Mouse (Mus musculus) myocyte (in vitro differentiated cells): ENCODE results near the gene Degs1.
"Not testable (repeated sequence)": the region's sequence is repeated elsewhere in the genome, so short reads cannot be mapped to it uniquely, and the experiment has no call there.

Experiments used
- CEBPB ChIP-seq: IDR thresholded peaks from 2 replicates; pipeline ENCODE4 v1.6.1; 2011; ENCODE audit warnings: mild to moderate bottlenecking, moderate library complexity; ENCODE audit not compliant: poor library complexity, insufficient read depth, severe bottlenecking
- MAX ChIP-seq: IDR thresholded peaks from one replicate; pipeline ENCODE4 v1.6.1; 2011; ENCODE audit warnings: low read depth, mild to moderate bottlenecking, control low read depth
- POLR2A ChIP-seq: IDR thresholded peaks from one replicate; pipeline ENCODE4 v1.6.1; 2011; ENCODE audit warnings: low read depth, mild to moderate bottlenecking, control low read depth, moderate library complexity; ENCODE audit not compliant: insufficient read length
- SRF ChIP-seq: IDR thresholded peaks from one replicate; pipeline ENCODE4 v1.6.1; 2011; ENCODE audit warnings: low read depth; ENCODE audit not compliant: control insufficient read depth, insufficient read length
- TCF12 ChIP-seq: IDR thresholded peaks from one replicate; pipeline ENCODE4 v1.6.1; 2011; ENCODE audit warnings: mild to moderate bottlenecking, control low read depth; ENCODE audit not compliant: poor library complexity, insufficient read depth, severe bottlenecking

DNA sequence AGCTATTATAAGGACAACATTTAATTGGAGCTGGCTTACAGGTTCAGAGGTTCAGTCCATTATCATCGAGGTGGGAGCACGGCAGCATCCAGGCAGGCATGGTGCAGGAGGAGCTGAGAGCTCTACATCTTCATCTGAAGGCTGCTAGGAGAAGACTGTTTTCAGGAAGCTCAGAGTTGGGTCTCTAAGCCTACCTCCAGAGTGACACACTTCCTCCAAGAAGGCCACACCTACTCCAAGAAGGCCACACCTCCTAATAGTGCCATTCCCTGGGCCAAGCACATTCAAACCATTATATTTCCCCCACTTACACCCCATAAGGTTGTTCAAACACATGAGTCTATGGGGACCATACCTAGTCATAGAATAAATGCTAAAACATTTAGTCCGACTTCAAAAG lies 8.1 kb upstream of the Degs1 start:
- not testable (repeated sequence) for TF ChIP-seq CEBPB, POLR2A, SRF, TCF12, MAX
